Mouse (Mus musculus) adrenal gland, adult (tissue): ENCODE results near the gene Itga8.

Source experiments
- DNase-seq, 2 experiments: peaks; one replicate each; pipeline ENCODE4 v3.0.0; 2022 to 2023; ENCODE audit warnings: low spot score in 1 of 2; ENCODE audit not compliant: inconsistent age in 2 of 2

The Itga8 gene

DNA sequence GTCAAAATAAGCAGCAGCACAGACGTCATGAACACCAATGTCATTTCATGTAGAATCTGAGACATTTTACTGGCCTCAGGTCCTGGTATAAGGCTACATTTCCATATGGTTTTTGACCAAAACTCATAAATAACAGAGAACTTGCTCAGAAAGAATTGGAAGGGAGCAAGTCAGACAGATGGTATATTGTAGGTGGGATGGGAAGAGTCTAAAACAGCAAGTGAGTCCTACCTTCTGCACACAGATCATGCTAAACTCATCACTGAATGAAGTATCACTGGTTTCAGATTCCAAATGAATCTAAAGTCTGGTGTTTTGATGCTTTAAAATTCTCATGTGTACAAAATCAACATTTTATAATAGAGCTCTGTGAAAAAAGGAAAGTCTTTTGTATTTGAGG lies 198.5 kb downstream of the Itga8 start:
- DNase-seq, result no peak

DNA sequence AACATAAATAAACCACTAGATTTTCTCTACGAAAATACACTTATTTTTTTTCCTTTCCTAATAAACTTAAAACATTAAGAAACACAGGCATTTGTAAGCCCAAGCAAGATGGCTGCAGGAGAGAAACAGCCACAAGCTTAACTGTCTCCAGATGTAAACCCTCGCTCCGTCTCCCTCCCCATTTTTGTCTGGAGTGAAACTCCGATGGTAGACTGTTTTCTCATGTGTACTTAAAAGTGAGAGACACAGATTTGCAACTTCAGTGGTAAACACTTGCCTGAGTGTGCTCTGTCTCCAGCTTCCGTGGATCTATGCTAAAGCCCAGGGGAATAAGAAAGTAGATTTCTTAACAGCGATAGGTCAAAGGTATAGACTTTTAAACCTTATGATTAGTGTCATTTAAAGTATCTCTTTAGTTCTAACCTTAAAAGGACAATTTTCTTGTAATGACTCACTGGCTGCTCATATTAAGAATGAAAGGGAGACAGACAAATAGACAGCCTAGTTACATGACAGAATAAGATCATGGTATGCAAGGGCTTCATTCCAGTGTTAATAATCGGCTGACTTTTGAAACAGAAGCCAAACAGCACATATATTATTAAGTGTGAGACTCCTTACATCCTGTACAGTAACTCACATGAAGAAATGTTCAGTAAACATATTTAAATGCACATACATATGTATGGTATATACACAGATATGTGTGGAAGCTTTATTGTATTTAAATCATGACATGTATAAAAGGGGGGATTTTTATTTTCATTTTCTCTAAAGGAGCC lies 209.3 kb downstream of the Itga8 start:
- DNase-seq, result no peak

- DNase-seq, result no peak
Measured at GRCm38 (mm10) chr2:12090993-12091392, 210.7 kb downstream of the Itga8 start.

DNA sequence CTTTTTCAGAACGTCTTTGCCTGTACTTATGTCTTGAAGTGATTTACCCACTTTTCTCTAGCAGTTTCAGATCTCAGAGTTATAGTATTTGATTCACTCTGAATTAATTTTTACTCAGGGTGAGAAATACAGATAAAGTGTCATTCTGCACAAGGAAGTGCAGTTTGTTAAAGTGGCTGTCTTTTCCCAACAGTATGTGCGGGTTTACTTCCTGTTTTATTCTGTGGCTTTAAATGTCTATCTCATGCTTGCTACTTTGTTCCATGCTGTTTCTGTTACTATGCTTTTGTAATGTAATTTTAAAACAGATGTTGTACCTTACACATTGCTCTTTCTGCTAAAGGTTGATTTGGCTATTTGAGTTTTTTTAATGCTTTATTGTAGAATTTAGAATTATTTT lies 216.2 kb downstream of the Itga8 start:
- no peak for DNase-seq

GRCm38 (mm10) chr2:12084341-12084740 lies 217.4 kb downstream of the Itga8 start:
- DNase-seq, result peak in 1 of 2 experiments; percentile 4

GRCm38 (mm10) chr2:12077266-12077891 lies 224.3 kb downstream of the Itga8 start:
- DNase-seq, result no peak

DNA sequence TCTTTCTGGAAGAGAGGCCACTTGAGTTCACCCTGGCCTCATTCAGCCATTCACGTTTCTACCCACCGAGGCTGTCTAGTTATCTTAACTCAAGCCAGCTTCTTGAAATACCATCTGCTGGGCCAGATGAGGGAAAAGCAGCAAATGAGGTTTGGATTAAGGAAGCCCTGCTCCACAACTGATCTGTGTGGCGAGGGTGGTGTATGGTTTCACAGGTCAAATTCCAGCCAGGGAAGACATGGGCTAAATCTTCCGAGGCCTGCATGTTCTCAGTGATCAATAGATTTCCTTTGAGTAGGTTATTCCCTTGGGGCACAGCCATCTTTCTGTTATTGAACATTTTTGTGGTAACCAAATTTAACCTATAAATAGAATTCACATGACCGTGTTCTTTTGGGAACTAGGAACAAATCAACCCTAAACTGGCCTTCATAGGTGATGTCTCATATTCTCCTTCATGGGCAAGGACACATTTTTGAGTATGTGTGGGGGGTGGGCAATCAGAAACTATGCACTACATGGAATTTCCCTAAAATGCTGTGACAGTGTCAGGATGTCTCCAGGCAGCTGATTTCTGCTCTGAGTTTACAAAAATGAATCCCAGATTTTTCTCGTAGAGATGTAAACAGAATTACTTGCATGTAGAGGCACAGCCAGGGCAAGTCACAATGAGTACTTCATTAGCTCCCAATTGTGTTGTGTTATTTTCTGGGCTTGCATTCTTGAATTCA lies 235.9 kb downstream of the Itga8 start:
- DNase-seq, result no peak

- peak; percentile 20 to 42 for DNase-seq
Measured at GRCm38 (mm10) chr2:12060034-12060723, 241.5 kb downstream of the Itga8 start.
